Mouse (Mus musculus) heart, postnatal 0 days (tissue): Measurements from ENCODE around the gene Slc23a4.

ENCODE experiments used
- CTCF ChIP-seq: IDR thresholded peaks from 2 replicates; pipeline ENCODE4 v1.5.1; 2016; ENCODE audit warnings: antibody characterized with exemption, control low read depth, low read depth
- EP300 ChIP-seq: IDR thresholded peaks from 2 replicates; pipeline ENCODE4 v1.6.1; 2016; ENCODE audit warnings: antibody characterized with exemption, low read depth

- TF ChIP-seq EP300 (no peak), CTCF (no peak)
These were observed 78.4 kb downstream of the Slc23a4 start for GRCm38 (mm10) chr6:34909631-34910345.
